Comparison of ENCODE assay signal across 8 mouse cellular contexts in the genomic region with DNA sequence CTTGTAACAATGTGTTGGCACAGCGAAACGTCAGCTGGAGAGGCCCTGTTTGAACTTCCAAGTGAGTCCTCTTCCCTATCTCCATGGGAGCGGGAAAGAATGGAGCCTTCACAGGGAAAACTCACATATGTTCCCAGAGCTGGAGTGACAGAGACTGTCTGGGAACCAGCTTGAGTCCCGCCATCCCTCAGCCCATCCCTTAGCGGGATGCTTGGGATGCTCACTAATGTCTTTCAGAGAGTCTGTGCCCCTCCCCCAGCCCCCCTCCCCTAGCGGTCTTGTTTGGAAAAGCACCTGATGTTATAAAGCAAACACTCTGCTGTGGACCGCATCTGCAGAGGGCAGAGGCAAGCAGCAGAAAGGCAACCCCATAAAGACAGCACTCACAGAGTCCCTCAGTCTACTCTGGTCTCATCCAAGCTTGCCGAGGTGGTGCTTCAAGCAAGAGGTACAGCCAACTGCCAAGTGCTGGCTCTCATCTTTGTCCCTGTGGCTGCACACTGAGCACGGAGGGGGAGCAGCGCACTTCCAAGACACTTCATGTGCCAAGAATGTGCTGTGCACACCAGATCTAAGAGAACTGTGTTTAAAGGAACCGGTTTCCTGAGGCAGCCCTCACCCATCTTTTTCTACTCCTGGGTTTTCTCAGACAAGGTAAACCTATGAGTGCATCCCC. TPM values are rescaled to one million over a fixed set of nuclear protein-coding genes. Genes with fewer than 3 reads are reported as not detected.
A peak's percentile ranks its signal among the peaks of the same experiment; 100 is the strongest.
DNase-seq lines count a peak whose midpoint lies in the region; ATAC-seq and TF ChIP-seq lines count a peak whose summit lies in the region.
"Had no signal": no experiment of that assay in that cellular context is flagged by ENCODE, and none has a peak within 500 bp of the region (broad histone marks: within the 10 kb centered on the region; RNA-seq: fewer than 3 reads in every experiment).

No protein-coding gene starts in this region.

- no peaks in the 10 kb centered on the region for H3K27me3 ChIP-seq in embryonic facial prominence, embryonic 14.5 days (replicated peaks; ENCODE audit: control insufficient read depth, insufficient read depth, low read length)
- peaks cover 28% of the 10 kb centered on the region for H3K27me3 ChIP-seq in limb, embryonic 12.5 days

- WGBS in embryonic facial prominence, embryonic 14.5 days = 44% methylated on average over 10 of the region's 11 CpGs
- 53% methylated on average over 11 of the region's 11 CpGs for WGBS in limb, embryonic 12.5 days
- 47% methylated on average over 11 of the region's 11 CpGs for WGBS in olfactory bulb, adult 2 months

- no peak overlapping the region for H3K27ac ChIP-seq in embryonic facial prominence, embryonic 14.5 days (replicated peaks; ENCODE audit: low read depth, low read length)
- no peak overlapping the region for H3K27ac ChIP-seq in limb, embryonic 12.5 days
- no peak overlapping the region for H3K27ac ChIP-seq in olfactory bulb, adult 2 months (ENCODE audit: insufficient read depth, low read depth, low read length)
- H3K27ac ChIP-seq: liver, embryonic 12.5 days had no signal

- no peaks in the 10 kb centered on the region for H3K36me3 ChIP-seq in embryonic facial prominence, embryonic 14.5 days (ENCODE audit: control insufficient read depth, insufficient read depth, low read length)
- H3K36me3 ChIP-seq in limb, embryonic 12.5 days = no peaks in the 10 kb centered on the region
- H3K36me3 ChIP-seq: liver, embryonic 12.5 days had no signal

- peak; percentile 51 to 68 for DNase-seq in lung, adult 18-20 months
- no peak for DNase-seq in lung, postnatal 10 days
- DNase-seq in embryonic facial prominence, embryonic 14.5 days (ENCODE audit: low spot score) = no peak
- no peak for DNase-seq in kidney, postnatal 36 days
- no peak for DNase-seq in frontal cortex, postnatal 10 days (ENCODE audit: low spot score in 2 of 2)

- no peak overlapping the region for H3K4me3 ChIP-seq in embryonic facial prominence, embryonic 14.5 days (ENCODE audit: low read depth, low read length)
- H3K4me3 ChIP-seq in limb, embryonic 12.5 days (replicated peaks) = no peak overlapping the region
- peak overlapping the region; percentile 6; the same call in 1 of the 2 replicates for H3K4me3 ChIP-seq in olfactory bulb, adult 2 months (ENCODE audit: insufficient read depth, low read depth, low read length)
- H3K4me3 ChIP-seq: liver, embryonic 12.5 days had no signal

- no peak for ATAC-seq in embryonic facial prominence, embryonic 14.5 days (ENCODE audit: low read depth)
- ATAC-seq in limb, embryonic 12.5 days (ENCODE audit: insufficient number of reproducible peaks, insufficient read depth, low FRiP score, low TSS enrichment, low read depth) = no peak
- ATAC-seq: liver, embryonic 12.5 days had no signal

- no peak for TF ChIP-seq POLR2A in olfactory bulb, adult 2 months (IDR thresholded peaks at IDR 0.05; ENCODE audit: insufficient read depth, low read depth, low read length)

- no peaks in the 10 kb centered on the region for H3K9me3 ChIP-seq in embryonic facial prominence, embryonic 14.5 days (ENCODE audit: control insufficient read depth, low read length)
- no peaks in the 10 kb centered on the region for H3K9me3 ChIP-seq in limb, embryonic 12.5 days
- H3K9me3 ChIP-seq: liver, embryonic 12.5 days had no signal

- TF ChIP-seq CTCF in olfactory bulb, adult 2 months (IDR thresholded peaks at IDR 0.05; ENCODE audit: insufficient read depth, low read depth, low read length) = 0 out of 2 replicates have a peak, but pooled peaks have one; percentile 21

- H3K9ac ChIP-seq in embryonic facial prominence, embryonic 14.5 days (ENCODE audit: low read depth, low read length) = no peak overlapping the region
- no peak overlapping the region for H3K9ac ChIP-seq in limb, embryonic 12.5 days (replicated peaks)
- H3K9ac ChIP-seq: liver, embryonic 12.5 days had no signal

- peak overlapping the region; percentile 98 for H3K4me2 ChIP-seq in embryonic facial prominence, embryonic 14.5 days (ENCODE audit: low read depth, low read length)
- peak overlapping the region; percentile 96; the same call in 1 of the 2 replicates for H3K4me2 ChIP-seq in limb, embryonic 12.5 days
- H3K4me2 ChIP-seq: liver, embryonic 12.5 days had no signal

- peaks cover 13% of the 10 kb centered on the region for H3K4me1 ChIP-seq in embryonic facial prominence, embryonic 14.5 days (ENCODE audit: control insufficient read depth, insufficient read depth, low read length)
- peaks cover 40% of the 10 kb centered on the region for H3K4me1 ChIP-seq in limb, embryonic 12.5 days (replicated peaks)
- H3K4me1 ChIP-seq in olfactory bulb, adult 2 months (ENCODE audit: control insufficient read depth, insufficient read depth, low read length) = peaks cover 54% of the 10 kb centered on the region

RNA-seq across cellular contexts. Expression of gene Sorcs2, which starts 3.0 kb away (rescaled TPM):
- 21.6 and 22.5 TPM in 2 replicates for polyA plus RNA-seq in embryonic facial prominence, embryonic 14.5 days (2014; fragmentation: Nextera tagmentation; extraction: Ambion mirVana)
- polyA plus RNA-seq in limb, embryonic 12.5 days (2016; fragmentation: Nextera tagmentation; extraction: Ambion mirVana) = 16.9 and 18.1 TPM in 2 replicates
- polyA plus RNA-seq in olfactory bulb, adult 2 months (2012; ENCODE audit: insufficient read depth, insufficient read length, low replicate concordance, missing spikeins) = not detected in 2 replicates

Comparison
In these comparisons a context has a peak if more than half of its experiments do, and no peak if none do; other contexts are left out.
1. DNase-seq: peak in lung, adult 18-20 months (2 of 2); none in lung, postnatal 10 days (single experiment), embryonic facial prominence, embryonic 14.5 days (single experiment), kidney, postnatal 36 days (0 of 2) and frontal cortex, postnatal 10 days (0 of 2).
2. RNA of gene Sorcs2, which starts 3.0 kb away (polyA plus RNA-seq): 21.6 to 22.5 TPM in embryonic facial prominence, embryonic 14.5 days and 16.9 to 18.1 TPM in limb, embryonic 12.5 days; not detected in olfactory bulb, adult 2 months; every median in the first group is over 10 times any median in the second.